Mouse (Mus musculus): ENCODE measurements around the gene Mto1. TPM values are rescaled to one million over a fixed set of nuclear protein-coding genes. Genes with fewer than 3 reads are reported as not detected.
"Not testable (repeated sequence)": the region's sequence is repeated elsewhere in the genome, so short reads cannot be mapped to it uniquely, and the experiment has no call there.

The Mto1 gene
- total and polyA plus RNA-seq, 2 experiments from 2014 or later = 21.8 to 22.4 TPM

DNA sequence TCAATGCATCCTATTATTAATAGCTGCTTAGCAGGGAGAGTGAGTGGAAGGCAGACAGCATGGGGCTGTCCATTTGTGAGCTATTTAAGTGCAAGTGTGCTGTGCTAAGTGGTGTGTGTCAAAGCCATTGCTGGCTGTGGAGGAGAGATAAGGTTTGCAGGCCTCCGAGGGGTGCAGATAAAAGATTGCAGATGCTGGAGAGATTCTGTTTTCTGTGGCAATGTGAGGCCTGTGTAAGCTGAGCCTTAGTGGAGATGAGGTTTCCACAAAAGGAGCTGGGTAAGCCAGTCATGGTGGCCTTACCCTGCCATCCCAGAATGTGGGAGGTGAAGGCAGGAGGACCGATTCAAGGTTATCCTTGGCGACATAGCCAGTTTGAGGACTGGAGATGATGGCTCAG is 68.1 kb downstream of the Mto1 start:
- no peaks in the 10 kb centered on the region for H3K27me3 ChIP-seq (ENCODE audit: control insufficient read depth, insufficient read depth, low read length)
- WGBS = 23% methylated on average over 3 of the region's 3 CpGs
- H3K36me3 ChIP-seq (replicated peaks; ENCODE audit: control insufficient read depth, insufficient read depth, low read length) = no peaks in the 10 kb centered on the region
- peaks cover 31% of the 10 kb centered on the region for H3K4me1 ChIP-seq (ENCODE audit: control insufficient read depth, insufficient read depth)
- H3K4me3 ChIP-seq (ENCODE audit: low read depth, low read length) = no peak overlapping the region
- H3K9me3 ChIP-seq (replicated peaks; ENCODE audit: control insufficient read depth, low read length) = no peaks in the 10 kb centered on the region
- ATAC-seq (ENCODE audit: insufficient read depth, low read depth) = no peak
- DNase-seq (ENCODE audit: low spot score) = no peak
- H3K4me2 ChIP-seq (ENCODE audit: low read depth, low read length) = no peak overlapping the region
- H3K9ac ChIP-seq (replicated peaks; ENCODE audit: low read depth, low read length) = no peak overlapping the region
- H3K27ac ChIP-seq (ENCODE audit: low read depth) = no peak overlapping the region
- TF ChIP-seq EP300 (IDR thresholded peaks at IDR 0.05; ENCODE audit: low read depth) (no peak), CTCF (IDR thresholded peaks at IDR 0.05; ENCODE audit: low read depth) (no peak)

DNA sequence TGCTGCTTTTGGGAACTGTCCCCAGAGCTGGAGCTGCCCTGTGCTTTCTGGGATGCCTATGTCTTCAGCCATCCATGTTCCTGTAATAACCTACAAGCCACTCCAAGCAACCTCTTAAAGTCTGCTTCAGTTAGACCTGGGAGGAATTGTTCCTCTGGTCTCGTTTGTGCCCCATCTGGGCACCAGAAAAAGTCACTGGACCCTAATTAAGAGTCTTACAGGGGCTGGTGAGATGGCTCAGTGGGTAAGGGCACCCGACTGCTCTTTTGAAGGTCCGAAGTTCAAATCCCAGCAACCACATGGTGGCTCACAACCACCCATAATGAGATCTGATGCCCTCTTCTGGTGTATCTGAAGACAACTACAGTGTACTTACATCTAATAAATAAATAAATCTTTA is 69.2 kb downstream of the Mto1 start:
- 82% methylated on average over 3 of the region's 3 CpGs for WGBS
- H3K27ac ChIP-seq (ENCODE audit: low read depth) = peak overlapping the region; percentile 34; the same call in 1 of the 2 replicates

DNA sequence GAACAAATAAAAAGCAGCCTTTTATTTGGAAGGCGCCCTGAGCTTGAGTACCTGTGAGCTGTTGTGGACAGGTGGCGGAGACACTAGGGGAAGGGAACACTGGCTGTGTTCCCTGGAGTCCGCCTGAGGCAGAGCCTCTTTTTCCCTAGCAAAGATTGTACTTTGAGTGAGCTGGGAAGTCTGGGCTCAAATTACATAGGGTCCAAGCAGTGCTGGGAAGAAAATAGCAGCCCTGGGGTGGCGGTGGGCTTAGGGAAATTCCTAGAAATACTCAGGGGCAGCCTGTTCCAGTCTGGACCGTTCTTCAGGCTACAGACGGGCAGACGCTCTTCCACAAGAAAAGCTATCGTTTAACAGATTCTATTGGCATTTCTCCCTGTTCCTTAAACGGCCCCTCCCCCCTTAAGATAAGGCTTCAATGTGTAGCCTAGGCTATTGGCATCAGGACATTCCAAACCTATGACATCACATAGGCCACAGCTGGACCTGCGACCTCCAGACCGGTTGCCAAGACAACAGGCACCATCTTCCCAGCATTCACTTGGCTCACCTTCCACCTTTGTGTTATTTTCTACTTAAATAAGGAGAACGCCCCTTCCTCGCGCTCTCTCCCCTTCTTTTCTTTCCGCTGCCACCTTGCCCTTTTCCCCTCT is 72.2 kb downstream of the Mto1 start:
- ATAC-seq (ENCODE audit: insufficient read depth, low read depth) (peak; percentile 76), DNase-seq (ENCODE audit: low spot score) (peak; percentile 71)
- H3K4me2 ChIP-seq (ENCODE audit: low read depth, low read length) = peak overlapping the region; percentile 74
- H3K27me3 ChIP-seq (ENCODE audit: control insufficient read depth, insufficient read depth, low read length) = no peaks in the 10 kb centered on the region
- H3K4me3 ChIP-seq (ENCODE audit: low read depth, low read length) = peak overlapping the region; percentile 44
- H3K9ac ChIP-seq (replicated peaks; ENCODE audit: low read depth, low read length) = peak overlapping the region; percentile 39
- TF ChIP-seq CTCF (IDR thresholded peaks at IDR 0.05; ENCODE audit: low read depth) = no peak
- no peak for TF ChIP-seq EP300 (IDR thresholded peaks at IDR 0.05; ENCODE audit: low read depth)
- peaks cover 16% of the 10 kb centered on the region for H3K4me1 ChIP-seq (ENCODE audit: control insufficient read depth, insufficient read depth)
- 4% methylated on average over 15 of the region's 15 CpGs for WGBS
- peak overlapping the region; percentile 54; the same call in 1 of the 2 replicates for H3K27ac ChIP-seq (ENCODE audit: low read depth)
- no peaks in the 10 kb centered on the region for H3K36me3 ChIP-seq (replicated peaks; ENCODE audit: control insufficient read depth, insufficient read depth, low read length)
- no peaks in the 10 kb centered on the region for H3K9me3 ChIP-seq (replicated peaks; ENCODE audit: control insufficient read depth, low read length)

More for the DNA sequence above, 69.2 kb downstream of the Mto1 start:
- not testable (repeated sequence) for H3K36me3 ChIP-seq (replicated peaks; ENCODE audit: control insufficient read depth, insufficient read depth, low read length); H3K4me3 ChIP-seq (ENCODE audit: low read depth, low read length); H3K9ac ChIP-seq (replicated peaks; ENCODE audit: low read depth, low read length); H3K27me3 ChIP-seq (ENCODE audit: control insufficient read depth, insufficient read depth, low read length); ATAC-seq (ENCODE audit: insufficient read depth, low read depth); H3K4me2 ChIP-seq (ENCODE audit: low read depth, low read length); DNase-seq (ENCODE audit: low spot score); H3K9me3 ChIP-seq (replicated peaks; ENCODE audit: control insufficient read depth, low read length)
- H3K4me1 ChIP-seq (ENCODE audit: control insufficient read depth, insufficient read depth) = peaks cover 31% of the 10 kb centered on the region

DNA sequence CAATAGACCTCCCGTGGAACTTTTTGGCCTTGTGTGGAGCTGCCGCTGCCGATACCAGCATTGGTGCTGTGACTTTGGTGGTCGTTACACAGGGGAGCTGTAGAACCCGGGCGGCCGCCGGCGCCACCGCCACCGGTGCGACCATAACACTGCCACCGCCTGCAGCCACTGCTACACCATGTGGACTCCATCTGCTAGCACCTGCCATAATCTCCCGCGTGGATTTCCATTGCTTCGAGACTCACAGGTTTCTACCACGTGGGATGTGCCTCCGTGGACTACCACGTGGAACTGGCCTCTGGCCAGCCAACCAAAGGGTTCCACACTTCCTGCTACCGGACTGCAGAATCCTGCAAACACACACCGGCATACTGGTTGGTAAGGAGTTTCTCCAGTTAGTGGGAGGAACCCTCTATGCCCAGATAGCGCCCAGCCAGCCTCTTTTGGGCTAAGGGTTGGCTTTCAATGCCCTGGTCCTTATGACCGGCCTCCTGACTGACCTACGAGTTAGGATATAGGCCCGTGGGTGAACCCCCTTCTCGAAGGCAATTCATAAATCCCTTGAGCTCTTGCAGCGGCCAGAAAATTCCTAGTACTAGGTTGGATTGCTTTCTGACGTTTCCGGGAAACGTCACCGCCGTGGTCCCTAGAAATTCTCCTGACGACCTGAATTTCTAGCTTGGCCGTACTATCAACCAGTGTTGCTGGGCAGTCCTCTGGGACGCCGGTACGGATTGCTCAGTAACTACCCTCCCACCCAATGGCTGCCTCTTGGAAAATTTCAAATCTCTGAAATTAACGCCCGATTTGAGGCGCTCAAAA is 73.0 kb downstream of the Mto1 start:
- Histone ChIP-seq H3K4me3 (ENCODE audit: low read depth, low read length) (peak overlapping the region; percentile 44), H3K4me1 (ENCODE audit: control insufficient read depth, insufficient read depth) (peaks cover 16% of the 10 kb centered on the region), H3K27me3 (ENCODE audit: control insufficient read depth, insufficient read depth, low read length) (no peaks in the 10 kb centered on the region), H3K9me3 (replicated peaks; ENCODE audit: control insufficient read depth, low read length) (no peaks in the 10 kb centered on the region), H3K36me3 (replicated peaks; ENCODE audit: control insufficient read depth, insufficient read depth, low read length) (no peaks in the 10 kb centered on the region), H3K9ac (replicated peaks; ENCODE audit: low read depth, low read length) (peak overlapping the region; percentile 34; the same call in 1 of the 2 replicates), H3K4me2 (ENCODE audit: low read depth, low read length) (peak overlapping the region; percentile 74), H3K27ac (ENCODE audit: low read depth) (peak overlapping the region; percentile 54)
- DNase-seq (ENCODE audit: low spot score) = peak; percentile 56
- TF ChIP-seq EP300 (IDR thresholded peaks at IDR 0.05; ENCODE audit: low read depth) (no peak), CTCF (IDR thresholded peaks at IDR 0.05; ENCODE audit: low read depth) (no peak)
- 3% methylated on average over 40 of the region's 40 CpGs for WGBS
- peak; percentile 67 for ATAC-seq (ENCODE audit: insufficient read depth, low read depth)

DNA sequence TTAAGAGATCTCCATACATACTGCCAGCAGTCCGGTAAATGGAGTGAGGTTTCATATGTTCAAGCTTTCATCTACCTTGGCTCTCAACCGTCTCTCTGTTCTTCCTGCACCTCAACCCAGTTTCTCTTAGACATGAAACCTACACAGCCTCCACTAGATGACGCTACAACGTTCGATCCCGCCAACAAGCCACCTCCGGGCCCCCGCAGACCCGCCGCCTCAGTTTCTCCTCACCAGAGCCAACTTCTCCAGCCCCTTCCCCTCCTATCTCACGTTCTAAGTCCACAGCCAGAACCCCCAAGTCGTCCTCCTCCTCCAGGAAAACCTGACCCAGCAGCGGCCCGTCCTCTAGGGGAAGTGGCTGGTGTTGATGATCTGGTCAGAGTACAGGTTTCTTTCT is 73.7 kb downstream of the Mto1 start:
- TF ChIP-seq CTCF (IDR thresholded peaks at IDR 0.05; ENCODE audit: low read depth) (peak; percentile 33), EP300 (IDR thresholded peaks at IDR 0.05; ENCODE audit: low read depth) (no peak)
- no peak for DNase-seq (ENCODE audit: low spot score)
- Histone ChIP-seq H3K9ac (replicated peaks; ENCODE audit: low read depth, low read length) (0 out of 2 replicates have a peak overlapping the region, but pooled peaks have one; percentile 34), H3K27me3 (ENCODE audit: control insufficient read depth, insufficient read depth, low read length) (no peaks in the 10 kb centered on the region), H3K9me3 (replicated peaks; ENCODE audit: control insufficient read depth, low read length) (no peaks in the 10 kb centered on the region), H3K27ac (ENCODE audit: low read depth) (peak overlapping the region; percentile 54; the same call in 1 of the 2 replicates), H3K4me3 (ENCODE audit: low read depth, low read length) (peak overlapping the region; percentile 44), H3K36me3 (replicated peaks; ENCODE audit: control insufficient read depth, insufficient read depth, low read length) (no peaks in the 10 kb centered on the region), H3K4me2 (ENCODE audit: low read depth, low read length) (peak overlapping the region; percentile 74), H3K4me1 (ENCODE audit: control insufficient read depth, insufficient read depth) (peaks cover 16% of the 10 kb centered on the region)
- 24% methylated on average over 14 of the region's 14 CpGs for WGBS
- no peak for ATAC-seq (ENCODE audit: insufficient read depth, low read depth)

Small RNA genes lying within 50 kb of the gene (microRNA-seq; reads per million reads assigned to microRNA genes)
- gene Gm26377 = not detected

Other genes with a start within 250 kb of the Mto1 start
- gene Gsta1, start 217.6 kb upstream of the Mto1 start, total RNA-seq (2014; rRNA removed; ENCODE audit: low replicate concordance) = not detected in 2 replicates
- 0.45 TPM in 1 of 2 replicates, not detected in the other for gene Gsta1, start 217.6 kb upstream of the Mto1 start, polyA plus RNA-seq (2015; fragmentation: Nextera tagmentation; extraction: Ambion mirVana)
- 0.42 TPM in 1 of 2 replicates, not detected in the other for gene Gm3776, start 191.1 kb upstream of the Mto1 start, total RNA-seq (2014; rRNA removed; ENCODE audit: low replicate concordance)
- 0.40 TPM in 1 of 2 replicates, not detected in the other for gene Gm3776, start 191.1 kb upstream of the Mto1 start, polyA plus RNA-seq (2015; fragmentation: Nextera tagmentation; extraction: Ambion mirVana)
- not detected in 2 replicates for gene Gm10639, start 158.3 kb upstream of the Mto1 start, total RNA-seq (2014; rRNA removed; ENCODE audit: low replicate concordance)
- not detected in 2 replicates for gene Gm10639, start 158.3 kb upstream of the Mto1 start, polyA plus RNA-seq (2015; fragmentation: Nextera tagmentation; extraction: Ambion mirVana)
- not detected in 2 replicates for gene Omt2a, start 133.4 kb upstream of the Mto1 start, total RNA-seq (2014; rRNA removed; ENCODE audit: low replicate concordance)
- not detected in 2 replicates for gene Omt2a, start 133.4 kb upstream of the Mto1 start, polyA plus RNA-seq (2015; fragmentation: Nextera tagmentation; extraction: Ambion mirVana)
- not detected in 2 replicates for gene Omt2b, start 120.6 kb upstream of the Mto1 start, total RNA-seq (2014; rRNA removed; ENCODE audit: low replicate concordance)
- not detected in 2 replicates for gene Omt2b, start 120.6 kb upstream of the Mto1 start, polyA plus RNA-seq (2015; fragmentation: Nextera tagmentation; extraction: Ambion mirVana)
- not detected in 2 replicates for gene Gsta2, start 92.4 kb upstream of the Mto1 start, total RNA-seq (2014; rRNA removed; ENCODE audit: low replicate concordance)
- gene Gsta2, start 92.4 kb upstream of the Mto1 start, polyA plus RNA-seq (2015; fragmentation: Nextera tagmentation; extraction: Ambion mirVana) = not detected in 2 replicates
- not detected in 2 replicates for gene Dppa5a, start 80.0 kb upstream of the Mto1 start, total RNA-seq (2014; rRNA removed; ENCODE audit: low replicate concordance)
- not detected in 2 replicates for gene Dppa5a, start 80.0 kb upstream of the Mto1 start, polyA plus RNA-seq (2015; fragmentation: Nextera tagmentation; extraction: Ambion mirVana)
- 0.11 TPM in 1 of 2 replicates, not detected in the other for gene Ooep, start 69.5 kb upstream of the Mto1 start, total RNA-seq (2014; rRNA removed; ENCODE audit: low replicate concordance)
- gene Ooep, start 69.5 kb upstream of the Mto1 start, polyA plus RNA-seq (2015; fragmentation: Nextera tagmentation; extraction: Ambion mirVana) = 0.08 and 0.23 TPM in 2 replicates
- not detected in 2 replicates for gene Ddx43, start 52.4 kb upstream of the Mto1 start, total RNA-seq (2014; rRNA removed; ENCODE audit: low replicate concordance)
- not detected in 2 replicates for gene Ddx43, start 52.4 kb upstream of the Mto1 start, polyA plus RNA-seq (2015; fragmentation: Nextera tagmentation; extraction: Ambion mirVana)
- 1.0 and 1.5 TPM in 2 replicates for gene Cgas, start 5.0 kb upstream of the Mto1 start, total RNA-seq (2014; rRNA removed; ENCODE audit: low replicate concordance)
- gene Cgas, start 5.0 kb upstream of the Mto1 start, polyA plus RNA-seq (2015; fragmentation: Nextera tagmentation; extraction: Ambion mirVana) = 0.82 and 0.83 TPM in 2 replicates
- gene Gm17324, start 578 bp downstream of the Mto1 start, total RNA-seq (2014; rRNA removed; ENCODE audit: low replicate concordance) = not detected in 2 replicates
- 0.63 and 0.74 TPM in 2 replicates for gene Gm17324, start 578 bp downstream of the Mto1 start, polyA plus RNA-seq (2015; fragmentation: Nextera tagmentation; extraction: Ambion mirVana)
- 7,011 and 7,051 TPM in 2 replicates for gene Eef1a1, start 40.9 kb downstream of the Mto1 start, total RNA-seq (2014; rRNA removed; ENCODE audit: low replicate concordance)
- gene Eef1a1, start 40.9 kb downstream of the Mto1 start, polyA plus RNA-seq (2015; fragmentation: Nextera tagmentation; extraction: Ambion mirVana) = 2,146 and 2,221 TPM in 2 replicates
- gene Slc17a5, start 139.8 kb downstream of the Mto1 start, total RNA-seq (2014; rRNA removed; ENCODE audit: low replicate concordance) = 6.3 and 13.4 TPM in 2 replicates
- gene Slc17a5, start 139.8 kb downstream of the Mto1 start, polyA plus RNA-seq (2015; fragmentation: Nextera tagmentation; extraction: Ambion mirVana) = 7.3 and 8.0 TPM in 2 replicates
- gene Cd109, start 167.3 kb downstream of the Mto1 start, total RNA-seq (2014; rRNA removed; ENCODE audit: low replicate concordance) = 6.5 TPM in 2 replicates
- 3.0 and 3.3 TPM in 2 replicates for gene Cd109, start 167.3 kb downstream of the Mto1 start, polyA plus RNA-seq (2015; fragmentation: Nextera tagmentation; extraction: Ambion mirVana)

Data from heart, postnatal 0 days (tissue).